Mouse (Mus musculus): ENCODE measurements at regions not wholly inside any gene's neighbourhood (a gene's known extent, or its start where the extent isn't known, plus 50 kb on each side); places are given as distances from the start of the nearest gene placed in this dataset.
A peak's percentile ranks its signal among the peaks of the same experiment; 100 is the strongest.

DNA sequence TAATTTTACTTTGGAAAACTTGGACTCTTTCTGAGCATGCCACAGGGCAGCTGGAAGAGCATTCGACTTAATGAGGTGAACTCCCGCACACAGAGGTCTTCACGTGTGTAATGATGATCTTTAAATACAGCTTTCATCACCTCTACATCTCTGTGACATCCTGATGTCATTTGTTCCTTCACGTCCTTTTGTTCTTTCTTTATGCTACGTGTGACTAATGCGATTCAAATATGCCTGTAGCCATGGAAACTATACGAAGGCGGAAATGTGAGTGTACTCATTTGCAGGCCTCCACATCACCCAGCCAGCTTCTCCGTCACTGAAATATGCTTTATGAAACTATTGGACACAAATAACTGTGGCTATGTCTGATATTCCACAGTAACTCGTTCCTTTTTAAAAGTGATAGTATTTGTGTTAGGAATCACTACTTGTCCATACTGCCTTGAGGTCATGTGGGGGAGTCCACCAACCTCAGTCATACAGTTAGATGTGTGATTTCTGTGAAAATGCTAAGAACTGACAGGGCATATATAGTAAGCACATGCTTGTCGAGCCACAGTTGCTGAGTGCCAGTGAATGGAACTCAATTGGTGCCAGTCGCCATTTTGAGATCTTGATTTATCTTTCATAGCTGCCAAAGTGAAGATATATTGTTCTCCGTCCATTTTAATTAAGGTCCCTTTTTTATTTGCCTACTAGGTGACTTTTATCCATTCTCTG lies 145.9 kb downstream of the Plk2 start:
- no peak for DNase-seq

DNA sequence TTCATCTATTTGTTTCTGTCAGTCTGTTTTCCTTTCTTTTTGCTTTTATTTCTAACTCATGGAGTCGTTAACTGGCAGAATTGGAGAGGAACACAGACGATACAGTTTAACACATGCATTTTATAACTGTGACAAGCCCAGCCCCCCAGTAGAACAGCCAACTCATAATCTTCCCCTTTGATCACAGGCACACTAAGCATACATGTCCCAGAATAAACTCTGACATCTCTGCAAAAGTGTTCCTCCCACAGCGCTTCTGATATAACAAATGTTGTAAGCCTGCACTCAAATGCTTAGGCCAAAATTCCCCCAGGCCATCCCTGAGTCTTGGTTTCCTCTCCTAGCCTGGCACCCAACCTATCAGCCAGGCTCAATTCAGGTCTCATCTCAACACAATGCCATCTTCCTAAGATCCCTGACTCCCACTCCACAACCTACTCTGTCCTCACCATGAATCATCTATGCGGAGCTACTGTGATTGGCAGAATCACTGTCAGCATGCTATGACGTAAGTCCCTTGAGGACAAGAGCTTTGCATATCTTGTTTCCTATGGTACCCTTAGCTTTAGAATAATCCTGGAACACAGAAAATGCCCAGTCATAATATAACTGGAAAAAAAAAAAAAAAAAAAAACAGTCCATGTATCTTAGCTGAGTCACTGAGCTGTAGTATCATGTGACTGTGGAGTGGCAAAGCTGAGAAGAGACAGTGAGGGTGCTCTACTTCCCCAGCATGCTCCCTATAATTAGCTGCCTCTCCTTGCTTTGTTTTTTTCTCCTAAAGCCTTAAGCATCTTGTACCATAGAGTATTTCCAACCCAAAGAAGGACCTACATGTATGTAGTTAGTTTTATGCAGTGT lies 146.7 kb downstream of the Plk2 start:
- no peak for DNase-seq

GRCm38 (mm10) chr13:110542303-110543065 lies 147.6 kb downstream of the Plk2 start:
- no peak for DNase-seq

- DNase-seq: no peak
Observed at GRCm38 (mm10) chr13:110545454-110545853, 150.6 kb downstream of the Plk2 start.

DNA sequence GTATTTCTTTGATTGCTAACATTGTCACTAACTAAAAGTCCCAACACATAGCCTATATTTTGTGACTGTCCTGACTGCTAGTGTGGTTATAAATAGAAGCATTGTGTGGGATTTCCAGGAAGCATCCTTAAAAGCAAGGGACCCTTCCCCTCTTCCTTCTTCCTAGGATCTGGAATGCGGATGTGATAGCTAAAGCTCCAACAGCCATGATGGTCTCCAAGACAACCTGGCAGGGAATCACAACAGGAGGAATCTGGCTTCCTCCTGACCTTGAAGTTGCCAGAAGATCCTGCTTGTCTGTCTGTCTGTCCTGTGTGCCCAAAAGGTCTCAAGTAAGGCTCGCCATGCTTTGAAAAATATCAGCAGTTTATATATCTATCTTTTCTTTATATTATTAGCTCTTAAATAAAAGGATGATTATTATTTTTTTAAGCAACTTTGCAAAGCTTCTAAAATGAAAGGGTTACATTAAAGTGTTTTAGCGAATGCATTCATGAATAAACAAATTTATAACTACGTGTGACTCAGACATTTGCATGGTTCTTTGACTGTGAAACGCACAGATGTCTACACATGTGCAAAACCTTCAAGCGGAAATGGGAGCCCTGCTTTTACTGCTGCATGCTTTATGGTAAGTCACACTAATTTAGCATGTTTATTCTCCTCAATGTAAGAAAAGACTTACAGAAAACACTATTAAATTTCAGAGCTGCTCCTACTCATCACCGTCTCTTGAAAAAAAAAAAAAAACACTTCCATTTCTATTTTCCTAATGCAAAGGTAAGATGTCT lies 160.9 kb downstream of the Plk2 start:
- DNase-seq: no peak

DNA sequence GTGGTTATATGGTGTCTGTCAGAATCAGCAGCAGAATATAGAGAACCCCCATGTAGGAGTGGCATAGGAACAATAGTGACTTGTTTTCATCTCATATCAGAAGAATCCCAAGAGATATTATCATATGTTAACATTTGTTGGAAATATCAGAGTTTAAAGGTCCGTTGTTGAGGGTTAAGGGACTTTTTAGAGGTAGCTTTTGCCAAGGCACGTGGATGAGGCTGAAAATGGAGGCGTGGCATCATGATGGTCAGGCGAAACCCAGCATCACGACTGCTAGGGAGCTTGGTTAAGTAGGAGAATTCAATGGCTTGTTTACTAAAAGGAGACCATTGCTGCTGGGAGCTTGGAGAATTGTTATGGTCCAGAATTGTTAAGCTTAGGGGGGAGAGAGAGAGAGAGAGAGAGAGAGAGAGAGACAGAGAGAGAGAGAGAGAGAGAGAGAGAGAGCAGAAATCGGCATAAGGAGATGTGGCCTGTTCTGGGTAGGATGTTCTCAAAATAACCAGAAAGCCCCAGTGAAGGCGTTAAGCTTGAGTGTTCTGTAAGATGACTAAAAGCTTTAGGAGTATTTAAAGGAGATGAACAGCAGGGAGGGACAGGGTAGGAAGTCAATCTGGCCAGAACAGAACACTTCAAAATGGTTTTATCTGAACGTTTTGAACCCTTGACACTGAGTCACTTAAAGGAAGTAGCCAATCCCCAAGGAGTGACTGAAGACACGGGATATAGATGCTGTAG lies 161.7 kb downstream of the Plk2 start:
- no peak for DNase-seq

DNA sequence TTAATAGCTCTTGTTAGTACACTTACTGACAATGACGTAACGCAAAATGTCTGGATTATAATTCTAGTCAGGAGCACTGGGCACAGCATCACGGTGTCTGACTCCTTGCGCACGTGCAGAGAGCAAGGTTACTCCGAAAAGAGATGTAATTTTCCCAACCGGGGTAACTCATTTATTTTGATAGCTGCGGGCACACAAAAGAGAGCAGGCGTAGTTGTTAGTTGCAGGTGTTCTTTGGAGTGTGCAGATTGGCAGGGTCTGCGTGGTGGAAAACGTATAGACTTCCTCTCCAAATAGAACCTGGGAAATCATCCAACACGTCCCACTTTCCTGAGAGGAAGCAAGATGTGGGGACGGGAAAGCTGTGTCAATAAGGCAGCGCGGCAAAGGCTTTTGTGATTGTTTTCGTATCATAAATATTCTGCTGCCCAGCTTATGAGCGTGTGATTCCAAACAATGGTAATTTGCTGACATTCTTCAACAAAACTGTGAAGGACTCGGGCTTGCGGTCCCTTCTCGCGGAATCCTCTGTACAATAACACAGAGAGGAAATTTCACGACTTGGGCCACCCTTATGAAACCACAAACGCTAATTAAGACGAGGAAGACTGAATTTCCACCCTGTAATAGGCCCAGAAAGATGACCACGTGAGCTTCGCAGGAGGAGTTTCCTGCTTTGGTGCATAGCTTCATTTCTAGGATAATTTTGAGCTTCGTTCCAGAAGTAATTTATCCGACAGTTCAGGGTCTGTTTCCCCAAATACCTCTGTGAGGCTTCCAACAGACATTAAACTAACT lies 163.3 kb downstream of the Plk2 start:
- peak in 1 of 2 experiments; percentile 13 for DNase-seq

- no peak for DNase-seq
Observed at GRCm38 (mm10) chr13:110560566-110560965, 165.7 kb downstream of the Plk2 start.

GRCm38 (mm10) chr13:110562499-110562898 lies 167.7 kb downstream of the Plk2 start:
- no peak for DNase-seq

- no peak for DNase-seq
Observed at GRCm38 (mm10) chr13:110562902-110563301, 168.1 kb downstream of the Plk2 start.

- no peak for DNase-seq
Observed at GRCm38 (mm10) chr13:110563967-110564366, 169.1 kb downstream of the Plk2 start.

GRCm38 (mm10) chr13:110568482-110569179 lies 173.8 kb downstream of the Plk2 start:
- no peak for DNase-seq

GRCm38 (mm10) chr13:110569180-110569512 lies 174.3 kb downstream of the Plk2 start:
- no peak for DNase-seq

- DNase-seq: no peak
Observed at GRCm38 (mm10) chr13:110570386-110570785, 175.5 kb downstream of the Plk2 start.

DNA sequence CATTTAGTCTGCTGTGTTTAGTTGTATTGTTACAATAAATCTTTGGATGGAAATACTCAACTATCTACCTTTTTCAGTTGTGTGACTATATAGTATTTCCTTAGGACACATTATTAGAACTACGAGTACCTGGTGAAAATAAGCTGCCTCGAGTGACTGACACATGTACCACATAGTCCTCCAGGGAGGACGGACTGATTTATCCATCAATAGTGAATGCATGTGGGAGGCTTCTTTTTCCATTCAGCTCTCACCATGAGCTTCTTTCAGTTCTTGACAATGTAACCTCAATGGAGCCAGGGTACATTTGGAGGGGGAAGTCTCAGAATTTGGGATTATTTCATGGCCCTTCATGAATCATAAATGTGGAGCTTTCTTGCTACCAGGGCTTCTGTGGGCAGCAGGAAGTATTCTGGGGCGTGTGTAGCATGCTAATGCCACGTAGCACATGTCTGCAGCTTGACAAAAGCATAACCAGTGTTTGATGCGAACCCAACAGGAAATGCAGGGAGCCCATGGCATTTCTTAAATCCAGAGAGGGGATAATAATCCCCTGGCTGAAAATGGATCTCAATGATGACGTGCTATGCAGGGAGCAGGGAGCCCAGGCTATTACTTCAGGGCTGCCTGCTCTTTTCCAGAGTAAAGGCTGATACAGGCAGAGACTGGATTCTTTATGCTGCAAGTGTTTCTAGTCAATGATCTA lies 178.7 kb downstream of the Plk2 start:
- DNase-seq: no peak

- DNase-seq: no peak
Observed at GRCm38 (mm10) chr13:110574764-110575471, 180.1 kb downstream of the Plk2 start.

DNA sequence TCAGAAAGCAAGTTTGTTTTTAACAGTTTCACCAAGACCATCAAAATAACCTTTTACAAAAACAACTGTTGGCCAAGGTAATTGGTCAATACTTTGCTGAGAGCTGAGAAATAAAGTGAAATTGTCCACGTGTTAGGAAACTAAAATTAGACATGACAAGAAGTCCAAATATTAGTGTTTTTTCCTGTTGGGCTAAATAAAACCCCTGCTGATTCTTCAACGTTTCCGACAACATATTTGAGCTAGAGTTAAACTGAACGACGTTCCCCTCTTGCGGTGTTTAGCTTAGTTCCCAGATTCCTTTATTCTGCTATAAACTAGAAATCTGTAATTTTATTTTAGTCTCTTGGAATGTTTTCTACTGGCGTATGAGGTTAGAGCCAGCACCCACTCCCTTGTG lies 183.3 kb downstream of the Plk2 start:
- DNase-seq: no peak

DNA sequence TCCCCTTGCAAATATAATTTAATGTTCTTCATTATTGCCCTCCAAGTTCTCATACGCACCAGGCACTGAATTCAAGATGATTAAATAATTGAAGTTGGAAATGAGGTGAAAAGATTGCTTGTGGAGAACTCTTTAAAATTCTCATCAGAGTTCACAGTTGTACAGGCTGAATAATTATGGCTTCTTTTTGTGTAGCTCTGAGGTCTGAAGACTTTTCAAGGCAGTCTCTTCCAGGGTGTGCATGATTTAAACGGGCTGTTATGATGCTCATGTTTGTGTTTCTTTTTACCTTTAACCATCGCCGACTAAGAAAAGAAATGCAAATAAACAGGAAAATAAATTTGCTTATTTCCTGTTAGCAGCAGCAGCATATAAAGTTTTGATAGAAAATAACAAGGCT lies 185.3 kb downstream of the Plk2 start:
- no peak for DNase-seq

DNA sequence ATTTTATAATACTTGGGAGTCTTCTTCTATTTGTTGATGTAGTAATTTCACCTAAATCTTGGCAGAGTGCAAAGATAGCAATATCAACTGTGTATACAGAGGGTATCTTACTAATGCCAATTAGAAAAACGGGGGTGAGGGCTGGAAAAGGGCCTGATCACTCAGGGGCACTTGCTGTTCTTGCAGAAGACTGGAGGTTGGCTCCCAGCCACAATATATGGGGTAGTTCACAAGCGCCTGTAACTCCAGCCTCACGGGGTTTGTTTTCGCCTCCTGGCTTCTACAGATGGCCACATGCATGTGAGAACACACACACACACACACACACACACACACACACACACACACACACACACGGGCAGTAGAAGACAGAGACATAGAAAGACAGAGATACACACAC lies 185.7 kb downstream of the Plk2 start:
- peak in 1 of 2 experiments; percentile 6 for DNase-seq
